Comparison of ENCODE assay signal across 13 mouse cellular contexts in genomic region chr7:132429324-132429723, GRCm38 (mm10).
DNase-seq lines count a peak whose midpoint lies in the region; ATAC-seq and TF ChIP-seq lines count a peak whose summit lies in the region.
"Had no signal": no experiment of that assay in that cellular context is flagged by ENCODE, and none has a peak within 500 bp of the region (broad histone marks: within the 10 kb centered on the region; RNA-seq: fewer than 3 reads in every experiment).

No protein-coding gene starts in this region.

- peak overlapping the region; percentile 25; the same call in 1 of the 2 replicates for H3K27ac ChIP-seq in hindbrain, embryonic 12.5 days
- H3K27ac ChIP-seq in hindbrain, embryonic 11.5 days (ENCODE audit: low read depth, low read length): no peak overlapping the region
- H3K27ac ChIP-seq in lung, embryonic 15.5 days: no peak overlapping the region
- no peak overlapping the region for H3K27ac ChIP-seq in forebrain, embryonic 14.5 days (ENCODE audit: low read depth, low read length)

- H3K4me2 ChIP-seq in hindbrain, embryonic 12.5 days (replicated peaks): no peak overlapping the region
- H3K4me2 ChIP-seq in hindbrain, embryonic 11.5 days (replicated peaks; ENCODE audit: low read depth, low read length): no peak overlapping the region
- H3K4me2 ChIP-seq in lung, embryonic 15.5 days: no peak overlapping the region
- H3K4me2 ChIP-seq in forebrain, embryonic 14.5 days (ENCODE audit: low read length): no peak overlapping the region
- H3K4me2 ChIP-seq: liver, embryonic 11.5 days had no signal

- no peak for DNase-seq in hindbrain, embryonic 11.5 days (ENCODE audit: low spot score)
- DNase-seq in lung, adult 2 months: no peak
- DNase-seq in forebrain, embryonic 14.5 days (ENCODE audit: low spot score): peak; percentile 59
- DNase-seq in lung, postnatal 36 days: peak; percentile 14
- no peak for DNase-seq in ovary, postnatal 10 days (ENCODE audit: low spot score)
- DNase-seq in testis, postnatal 10 days (ENCODE audit: low spot score): no peak
- DNase-seq: cerebellum, adult 18-20 months; heart, postnatal 36 days; thymus, postnatal 4 days had no signal

- H3K4me1 ChIP-seq in hindbrain, embryonic 12.5 days: peaks cover 22% of the 10 kb centered on the region
- peaks cover 6% of the 10 kb centered on the region; the same call in 1 of the 2 replicates for H3K4me1 ChIP-seq in hindbrain, embryonic 11.5 days (replicated peaks; ENCODE audit: control insufficient read depth, insufficient read depth, low read length)
- H3K4me1 ChIP-seq in lung, embryonic 15.5 days: no peaks in the 10 kb centered on the region
- no peaks in the 10 kb centered on the region for H3K4me1 ChIP-seq in lung, adult 2 months (ENCODE audit: control insufficient read depth, insufficient read depth, low read length)
- H3K4me1 ChIP-seq in forebrain, embryonic 14.5 days (ENCODE audit: control insufficient read depth, insufficient read depth, low read length): no peaks in the 10 kb centered on the region

- TF ChIP-seq CTCF in lung, adult 2 months (IDR thresholded peaks at IDR 0.05; ENCODE audit: insufficient read depth, low read length): no peak

- peak; percentile 60; the same call in 1 of the 2 replicates for ATAC-seq in hindbrain, embryonic 12.5 days (ENCODE audit: low FRiP score)
- no peak for ATAC-seq in hindbrain, embryonic 11.5 days (ENCODE audit: low FRiP score)
- ATAC-seq in lung, embryonic 15.5 days (ENCODE audit: borderline replicate concordance, extremely low read depth, low FRiP score, low TSS enrichment): 0 out of 2 replicates have a peak, but pooled peaks have one; percentile 39
- peak; percentile 55; the same call in 1 of the 2 replicates for ATAC-seq in forebrain, embryonic 14.5 days

- WGBS in hindbrain, embryonic 12.5 days: 61% methylated on average over 4 of the region's 4 CpGs
- WGBS in hindbrain, embryonic 11.5 days: 68% methylated on average over 4 of the region's 4 CpGs
- WGBS in lung, embryonic 15.5 days: 60% methylated on average over 4 of the region's 4 CpGs
- 73% methylated on average over 4 of the region's 4 CpGs for WGBS in lung, adult 2 months
- 54% methylated on average over 4 of the region's 4 CpGs for WGBS in forebrain, embryonic 14.5 days

- no peak overlapping the region for H3K9ac ChIP-seq in hindbrain, embryonic 12.5 days
- H3K9ac ChIP-seq in hindbrain, embryonic 11.5 days (ENCODE audit: low read depth, low read length): no peak overlapping the region
- H3K9ac ChIP-seq in lung, embryonic 15.5 days: no peak overlapping the region
- no peak overlapping the region for H3K9ac ChIP-seq in forebrain, embryonic 14.5 days (ENCODE audit: low read length)

- no peak overlapping the region for H3K4me3 ChIP-seq in hindbrain, embryonic 12.5 days
- H3K4me3 ChIP-seq in hindbrain, embryonic 11.5 days (ENCODE audit: low read depth, low read length): no peak overlapping the region
- no peak overlapping the region for H3K4me3 ChIP-seq in lung, embryonic 15.5 days
- H3K4me3 ChIP-seq in lung, adult 2 months (replicated peaks; ENCODE audit: extremely low read depth, low read depth, low read length): no peak overlapping the region
- H3K4me3 ChIP-seq in forebrain, embryonic 14.5 days (ENCODE audit: low read depth, low read length): no peak overlapping the region

- no peaks in the 10 kb centered on the region for H3K27me3 ChIP-seq in hindbrain, embryonic 12.5 days
- no peaks in the 10 kb centered on the region; the same call in 1 of the 2 replicates for H3K27me3 ChIP-seq in hindbrain, embryonic 11.5 days (ENCODE audit: control insufficient read depth, insufficient read depth, low read length)
- no peaks in the 10 kb centered on the region for H3K27me3 ChIP-seq in lung, embryonic 15.5 days
- no peaks in the 10 kb centered on the region for H3K27me3 ChIP-seq in forebrain, embryonic 14.5 days (replicated peaks; ENCODE audit: control insufficient read depth, insufficient read depth, low read length)

- H3K9me3 ChIP-seq in hindbrain, embryonic 12.5 days (replicated peaks): no peaks in the 10 kb centered on the region
- H3K9me3 ChIP-seq in hindbrain, embryonic 11.5 days (ENCODE audit: control insufficient read depth, low read length): no peaks in the 10 kb centered on the region
- H3K9me3 ChIP-seq in lung, embryonic 15.5 days: no peaks in the 10 kb centered on the region
- no peaks in the 10 kb centered on the region for H3K9me3 ChIP-seq in forebrain, embryonic 14.5 days (replicated peaks; ENCODE audit: control insufficient read depth, low read length)

- no peaks in the 10 kb centered on the region for H3K36me3 ChIP-seq in hindbrain, embryonic 12.5 days
- H3K36me3 ChIP-seq in hindbrain, embryonic 11.5 days (ENCODE audit: control insufficient read depth, insufficient read depth, low read length): no peaks in the 10 kb centered on the region
- no peaks in the 10 kb centered on the region for H3K36me3 ChIP-seq in lung, embryonic 15.5 days
- H3K36me3 ChIP-seq in forebrain, embryonic 14.5 days (ENCODE audit: control insufficient read depth, insufficient read depth, low read length): no peaks in the 10 kb centered on the region
- H3K36me3 ChIP-seq: G1E had no signal

- no peak for TF ChIP-seq POLR2A in lung, adult 2 months (IDR thresholded peaks at IDR 0.05; ENCODE audit: borderline replicate concordance, extremely low read depth, low read depth, low read length)

Comparison
In these comparisons a context has a peak if more than half of its experiments do, and no peak if none do; other contexts are left out.
1. DNase-seq: peak in forebrain, embryonic 14.5 days (single experiment) and lung, postnatal 36 days (single experiment); none in hindbrain, embryonic 11.5 days (single experiment), lung, adult 2 months (single experiment), ovary, postnatal 10 days (single experiment) and testis, postnatal 10 days (single experiment).